Mouse (Mus musculus): Measurements from ENCODE around the gene Ces3a. TPM values are rescaled to one million over a fixed set of nuclear protein-coding genes. Genes with fewer than 3 reads are reported as not detected.
"Not testable (repeated sequence)": the region's sequence is repeated elsewhere in the genome, so short reads cannot be mapped to it uniquely, and the experiment has no call there.

Ces3a gene
- polyA plus RNA-seq, 1 experiment: not detected

- Histone ChIP-seq H3K36me3 (ENCODE audit: control insufficient read depth) (no peaks in the 10 kb centered on the region), H3K9me3 (ENCODE audit: control insufficient read depth, low read length) (no peaks in the 10 kb centered on the region), H3K4me1 (ENCODE audit: control insufficient read depth) (no peaks in the 10 kb centered on the region), H3K27me3 (ENCODE audit: control insufficient read depth) (no peaks in the 10 kb centered on the region), H3K4me3 (replicated peaks) (no peak within 1 kb of the TSS)
- TF ChIP-seq GATA1 (IDR thresholded peaks at IDR 0.05; ENCODE audit: low read length): no peak
- no peak for TF ChIP-seq TAL1 (IDR thresholded peaks at IDR 0.05; ENCODE audit: low read length)
Measured at GRCm38 (mm10) chr8:105083449-105084050, 35.1 kb downstream of the Ces3a start, which contains the start of gene Ces3b. Gene Ces3b, plus strand, starts transcription at chr8:105083753.

- not testable (repeated sequence) for H3K27me3 ChIP-seq (ENCODE audit: control insufficient read depth); H3K36me3 ChIP-seq (ENCODE audit: control insufficient read depth)
Measured at GRCm38 (mm10) chr8:105088166-105088565, 39.8 kb downstream of the Ces3a start.

GRCm38 (mm10) chr8:105088581-105088980, 40.2 kb downstream of the Ces3a start:
- Histone ChIP-seq H3K9me3 (ENCODE audit: control insufficient read depth, low read length) (no peaks in the 10 kb centered on the region), H3K4me1 (ENCODE audit: control insufficient read depth) (no peaks in the 10 kb centered on the region), H3K4me3 (replicated peaks) (no peak overlapping the region), H3K36me3 (ENCODE audit: control insufficient read depth) (no peaks in the 10 kb centered on the region), H3K27me3 (ENCODE audit: control insufficient read depth) (no peaks in the 10 kb centered on the region)
- no peak for TF ChIP-seq TAL1 (IDR thresholded peaks at IDR 0.05; ENCODE audit: low read length)
- no peak for TF ChIP-seq GATA1 (IDR thresholded peaks at IDR 0.05; ENCODE audit: low read length)

More at GRCm38 (mm10) chr8:105088166-105088565, 39.8 kb downstream of the Ces3a start:
- not testable (repeated sequence) for H3K4me3 ChIP-seq (replicated peaks); H3K9me3 ChIP-seq (ENCODE audit: control insufficient read depth, low read length); H3K4me1 ChIP-seq (ENCODE audit: control insufficient read depth)

DNA sequence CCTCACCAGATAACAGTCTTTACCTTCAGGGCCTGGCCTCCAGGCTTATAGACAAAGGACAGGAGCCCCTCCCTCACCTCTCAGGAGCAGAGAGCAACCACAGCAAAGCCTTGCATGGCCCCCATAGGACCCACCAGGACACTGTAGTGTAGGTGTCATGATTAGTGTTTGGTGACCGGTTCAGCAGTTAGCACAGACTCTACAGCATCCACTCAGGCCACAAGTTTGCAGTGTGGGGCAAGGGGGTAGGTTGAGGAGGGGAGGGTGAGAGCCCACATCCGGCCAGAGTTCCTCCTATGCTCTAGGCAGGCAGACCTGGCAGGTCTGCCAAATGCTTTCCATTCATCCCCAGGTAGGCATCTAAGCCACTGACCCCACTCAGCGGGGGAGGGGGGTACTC, 45.6 kb downstream of the Ces3a start:
- TF ChIP-seq TAL1 (IDR thresholded peaks at IDR 0.05; ENCODE audit: low read length) (no peak), GATA1 (IDR thresholded peaks at IDR 0.05; ENCODE audit: low read length) (no peak)
- Histone ChIP-seq H3K4me3 (replicated peaks) (no peak overlapping the region), H3K27me3 (ENCODE audit: control insufficient read depth) (no peaks in the 10 kb centered on the region), H3K9me3 (ENCODE audit: control insufficient read depth, low read length) (no peaks in the 10 kb centered on the region), H3K4me1 (ENCODE audit: control insufficient read depth) (no peaks in the 10 kb centered on the region), H3K36me3 (ENCODE audit: control insufficient read depth) (no peaks in the 10 kb centered on the region)

- H3K27me3 ChIP-seq (ENCODE audit: control insufficient read depth): not testable (repeated sequence)
Measured at GRCm38 (mm10) chr8:105102101-105102785, 53.8 kb downstream of the Ces3a start.

GRCm38 (mm10) chr8:105103701-105104100, 55.3 kb downstream of the Ces3a start:
- H3K4me1 ChIP-seq (ENCODE audit: control insufficient read depth): not testable (repeated sequence)

More at GRCm38 (mm10) chr8:105102101-105102785, 53.8 kb downstream of the Ces3a start:
- H3K4me3 ChIP-seq (replicated peaks); H3K4me1 ChIP-seq (ENCODE audit: control insufficient read depth); H3K36me3 ChIP-seq (ENCODE audit: control insufficient read depth); H3K9me3 ChIP-seq (ENCODE audit: control insufficient read depth, low read length): not testable (repeated sequence)

GRCm38 (mm10) chr8:105104220-105104619, 55.8 kb downstream of the Ces3a start:
- TF ChIP-seq TAL1 (IDR thresholded peaks at IDR 0.05; ENCODE audit: low read length) (no peak), GATA1 (IDR thresholded peaks at IDR 0.05; ENCODE audit: low read length) (no peak)
- H3K9me3 ChIP-seq (ENCODE audit: control insufficient read depth, low read length): peaks cover 2% of the 10 kb centered on the region; the same call in 1 of the 2 replicates
- no peak overlapping the region for H3K4me3 ChIP-seq (replicated peaks)
- H3K27me3 ChIP-seq (ENCODE audit: control insufficient read depth): no peaks in the 10 kb centered on the region
- H3K4me1 ChIP-seq (ENCODE audit: control insufficient read depth): no peaks in the 10 kb centered on the region
- H3K36me3 ChIP-seq (ENCODE audit: control insufficient read depth): no peaks in the 10 kb centered on the region

More at GRCm38 (mm10) chr8:105103701-105104100, 55.3 kb downstream of the Ces3a start:
- H3K27me3 ChIP-seq (ENCODE audit: control insufficient read depth); H3K4me3 ChIP-seq (replicated peaks); H3K36me3 ChIP-seq (ENCODE audit: control insufficient read depth); H3K9me3 ChIP-seq (ENCODE audit: control insufficient read depth, low read length): not testable (repeated sequence)

Other genes starting within 250 kb of the Ces3a start
- gene Ces2b, start 217.0 kb upstream of the Ces3a start, polyA plus RNA-seq (2012): not detected in 2 replicates
- gene Ces2c, start 201.5 kb upstream of the Ces3a start, polyA plus RNA-seq (2012): not detected in 2 replicates
- not detected in 2 replicates for gene Ces2e, start 122.3 kb upstream of the Ces3a start, polyA plus RNA-seq (2012)
- gene Ces2f, start 101.2 kb upstream of the Ces3a start, polyA plus RNA-seq (2012): not detected in 2 replicates
- 1.3 and 1.7 TPM in 2 replicates for gene Ces2g, start 86.9 kb upstream of the Ces3a start, polyA plus RNA-seq (2012)
- not detected in 2 replicates for gene Ces2h, start 47.7 kb upstream of the Ces3a start, polyA plus RNA-seq (2012)
- not detected in 2 replicates for gene Ces3b, start 35.2 kb downstream of the Ces3a start, polyA plus RNA-seq (2012)
- not detected in 2 replicates for gene Ces4a, start 83.2 kb downstream of the Ces3a start, polyA plus RNA-seq (2012)
- gene Cbfb, start 122.1 kb downstream of the Ces3a start, polyA plus RNA-seq (2012): 0.06 and 0.11 TPM in 2 replicates
- gene D230025D16Rik, start 176.5 kb downstream of the Ces3a start, polyA plus RNA-seq (2012): 0.63 and 1.3 TPM in 2 replicates
- 0.74 and 1.0 TPM in 2 replicates for gene B3gnt9, start 206.6 kb downstream of the Ces3a start, polyA plus RNA-seq (2012)
- 1.7 and 2.0 TPM in 2 replicates for gene Tradd, start 216.0 kb downstream of the Ces3a start, polyA plus RNA-seq (2012)
- gene Fbxl8, start 216.0 kb downstream of the Ces3a start, polyA plus RNA-seq (2012): 0.10 and 0.27 TPM in 2 replicates
- gene Hsf4, start 221.2 kb downstream of the Ces3a start, polyA plus RNA-seq (2012): not detected in 2 replicates
- gene Nol3, start 227.5 kb downstream of the Ces3a start, polyA plus RNA-seq (2012): not detected in 2 replicates
- gene 4931428F04Rik, start 241.3 kb downstream of the Ces3a start, polyA plus RNA-seq (2012): 0.01 and 0.09 TPM in 2 replicates
- gene Exoc3l, start 247.5 kb downstream of the Ces3a start, polyA plus RNA-seq (2012): 1.6 and 1.7 TPM in 2 replicates
- gene E2f4, start 249.1 kb downstream of the Ces3a start, polyA plus RNA-seq (2012): 30.0 and 45.9 TPM in 2 replicates